Mouse (Mus musculus) cerebellum, adult 2 months (tissue): ENCODE measurements around the gene Dnm3.

Experiments used
- CTCF ChIP-seq: fragments of 200-500 bp; IDR thresholded peaks from 2 replicates; pipeline ENCODE4 v1.5.1; 2011; ENCODE audit warnings: low read depth, mild to moderate bottlenecking, control low read depth, low read length, moderate library complexity, borderline replicate concordance; ENCODE audit not compliant: insufficient read depth
- POLR2A ChIP-seq: fragments of 200-500 bp; IDR thresholded peaks from 2 replicates; pipeline ENCODE4 v1.6.1; 2011; ENCODE audit warnings: low read length, control low read depth, borderline replicate concordance; ENCODE audit not compliant: insufficient read depth

- TF ChIP-seq CTCF (no peak), POLR2A (no peak)
Measured at GRCm38 (mm10) chr1:162206998-162207707, 270.7 kb downstream of the Dnm3 start.
